Mouse (Mus musculus) Muller cell, postnatal 12 days (primary cell): ENCODE results near the gene Cntn2.

ENCODE experiments used
- DNase-seq: peaks from one replicate; pipeline ENCODE4 v3.0.0-alpha.2; 2015; ENCODE audit errors: inconsistent ontology term

Cntn2 gene

DNA sequence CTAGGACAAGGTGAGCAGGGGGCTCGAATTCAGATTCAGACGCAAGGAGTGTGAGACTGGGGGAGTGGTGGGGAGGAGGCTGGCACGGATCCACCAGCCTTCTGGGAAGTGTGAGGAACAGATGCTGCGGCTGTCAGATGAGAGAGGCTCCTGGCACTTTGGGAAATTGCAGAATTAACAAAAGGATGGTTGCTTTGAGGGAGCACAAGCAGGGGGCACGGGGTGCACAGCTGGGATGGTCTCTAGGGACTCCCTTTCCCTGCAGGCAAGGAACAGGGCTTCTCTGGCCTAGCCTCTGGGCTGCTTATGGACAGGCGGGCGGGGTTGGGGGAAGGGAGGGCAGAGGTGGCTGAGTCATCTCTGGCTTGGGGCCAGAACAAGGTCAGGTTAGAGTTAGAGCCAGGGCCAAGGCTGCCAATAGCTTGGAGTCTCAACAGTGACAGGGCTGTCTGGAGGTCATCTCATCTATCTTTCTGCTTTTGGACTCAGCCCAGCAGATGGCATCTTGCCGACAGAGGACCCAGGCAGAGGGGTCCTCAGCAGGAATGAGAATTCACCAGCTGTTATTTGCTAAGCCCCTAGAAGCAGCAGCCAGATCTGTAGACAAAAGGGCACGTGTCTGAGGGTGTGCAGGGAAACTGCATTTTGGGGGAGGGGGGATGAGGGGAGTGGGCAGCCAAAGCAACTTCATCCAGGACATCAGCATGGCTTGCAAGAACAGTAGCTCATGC lies 15.0 kb upstream of the Cntn2 start:
- DNase-seq: peak; percentile 79

DNA sequence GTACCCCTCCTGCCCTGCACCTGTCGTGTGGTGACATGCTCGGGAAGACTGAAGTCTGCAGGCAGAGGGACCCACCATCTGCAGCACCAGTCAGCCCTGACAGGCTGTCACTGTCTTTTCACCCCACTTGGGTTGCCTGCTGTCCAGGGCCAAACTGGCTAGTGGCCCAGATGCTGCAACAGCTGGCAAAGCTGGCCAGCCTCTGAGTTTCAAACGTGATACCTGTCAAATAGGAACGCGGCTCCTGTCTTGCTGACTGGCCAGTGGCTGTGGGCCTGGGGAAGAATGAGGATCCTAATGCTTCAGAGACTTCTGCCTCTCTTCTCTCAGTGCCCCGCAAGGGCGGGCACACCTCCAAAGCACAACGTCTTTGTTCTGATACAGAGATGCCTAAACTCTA lies 733 bp upstream of the Cntn2 start:
- DNase-seq: no peak

DNA sequence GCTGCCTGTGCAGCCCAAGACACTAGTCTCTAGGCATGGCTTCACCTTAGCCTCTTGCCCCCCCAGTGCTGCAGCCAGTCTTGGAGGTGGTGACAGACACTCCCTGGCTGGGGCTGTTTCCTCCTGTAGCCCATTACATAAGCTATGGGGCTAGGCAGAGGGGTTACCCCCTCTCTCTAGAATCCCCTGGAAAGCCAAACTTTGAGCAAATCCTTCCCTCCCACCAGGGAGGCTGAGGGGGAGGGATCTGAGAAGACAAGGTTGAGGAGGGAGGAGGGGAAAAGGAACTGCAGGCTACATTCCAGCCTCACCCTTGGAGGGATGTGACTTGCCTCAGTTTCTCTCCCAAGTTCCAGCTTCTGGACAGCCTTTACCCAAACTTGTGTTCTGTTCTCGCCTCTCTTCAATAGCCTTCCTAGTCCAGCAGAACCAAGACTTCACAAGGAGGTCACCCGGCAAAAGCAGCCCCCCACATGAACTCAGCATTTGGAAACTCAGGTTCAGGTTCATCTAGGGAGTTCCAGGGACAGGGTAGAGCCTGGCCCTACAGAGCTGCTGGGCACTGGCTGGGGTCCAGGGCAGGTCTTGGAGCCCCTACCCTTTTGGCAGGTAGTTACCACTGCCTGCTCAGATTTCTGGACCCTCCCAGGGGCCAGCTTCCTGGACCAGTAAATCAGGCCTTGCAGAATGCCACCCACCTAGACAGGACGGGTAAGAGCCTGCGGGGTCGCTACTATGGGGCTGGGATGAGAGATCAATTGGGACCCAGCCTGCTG lies 1.0 kb downstream of the Cntn2 start:
- no peak for DNase-seq

DNA sequence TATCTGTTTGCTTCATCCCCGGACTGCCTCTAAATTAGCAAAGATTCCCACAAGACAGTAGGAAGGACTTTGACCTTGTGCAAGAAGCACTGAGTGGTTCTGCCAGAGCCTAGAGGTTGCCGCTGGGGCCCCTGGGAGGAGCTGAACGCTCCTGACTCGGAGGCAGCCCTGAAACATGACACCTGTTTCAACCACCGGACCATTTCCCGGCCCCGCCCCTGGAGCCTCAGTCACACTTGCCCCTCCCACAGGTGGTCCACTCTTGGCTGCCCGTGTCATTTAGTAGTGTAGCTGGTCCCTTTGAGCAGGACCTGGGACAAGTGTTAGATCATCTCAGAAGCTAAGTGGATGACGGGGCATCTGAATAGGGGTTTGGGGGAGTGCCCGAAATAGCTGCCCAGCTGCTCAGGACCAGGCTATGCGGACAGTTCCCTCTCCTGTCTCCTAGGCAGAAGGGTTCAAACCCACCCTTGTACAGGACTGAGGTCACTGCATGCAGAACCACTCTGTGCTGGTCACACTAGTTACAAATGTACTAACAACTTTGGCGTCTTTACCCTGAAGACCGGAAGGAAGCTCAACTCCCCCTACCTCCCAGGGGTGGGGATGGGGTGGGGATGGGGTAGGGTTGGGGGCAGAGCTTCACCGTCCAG lies 1.8 kb downstream of the Cntn2 start:
- DNase-seq: no peak

DNA sequence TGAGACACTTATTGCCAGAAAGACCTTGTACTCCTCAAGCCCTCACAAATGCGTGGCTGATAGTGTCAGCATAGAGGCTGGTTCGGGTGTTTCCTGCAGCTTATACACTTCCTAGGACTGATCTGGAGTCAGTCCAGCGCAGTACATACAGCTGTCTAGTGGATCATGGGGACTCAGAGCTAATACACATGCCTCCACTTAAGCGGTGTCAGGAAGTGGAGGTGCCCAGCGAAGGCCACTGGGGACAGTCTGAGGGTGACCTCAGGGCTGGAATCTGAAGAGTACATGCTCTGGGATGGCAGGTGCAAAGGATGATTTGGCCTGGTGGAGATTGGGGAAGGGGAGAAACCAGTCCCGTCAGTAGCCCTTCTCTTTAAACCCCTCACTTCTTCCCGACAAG lies 2.4 kb downstream of the Cntn2 start:
- no peak for DNase-seq

DNA sequence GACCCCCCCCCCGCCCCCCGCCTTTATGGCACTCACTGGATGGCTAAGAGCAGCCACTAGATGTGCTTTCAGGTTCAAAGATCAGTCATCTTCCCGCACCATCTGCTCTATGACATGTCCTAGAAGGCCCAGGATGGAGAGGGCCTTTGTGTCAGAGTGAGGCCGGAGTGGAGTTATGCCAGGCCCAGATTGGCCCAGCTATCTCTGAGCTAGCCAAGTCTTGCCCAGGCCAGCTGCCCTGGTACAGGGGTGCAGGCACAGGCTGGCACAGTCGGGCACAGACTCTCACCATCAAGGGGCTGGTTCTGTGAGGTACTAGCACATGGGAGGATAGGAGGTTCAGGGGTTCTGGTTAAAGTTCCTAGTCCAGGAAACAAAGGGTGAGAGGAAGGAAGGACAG lies 5.3 kb downstream of the Cntn2 start:
- DNase-seq: no peak

DNA sequence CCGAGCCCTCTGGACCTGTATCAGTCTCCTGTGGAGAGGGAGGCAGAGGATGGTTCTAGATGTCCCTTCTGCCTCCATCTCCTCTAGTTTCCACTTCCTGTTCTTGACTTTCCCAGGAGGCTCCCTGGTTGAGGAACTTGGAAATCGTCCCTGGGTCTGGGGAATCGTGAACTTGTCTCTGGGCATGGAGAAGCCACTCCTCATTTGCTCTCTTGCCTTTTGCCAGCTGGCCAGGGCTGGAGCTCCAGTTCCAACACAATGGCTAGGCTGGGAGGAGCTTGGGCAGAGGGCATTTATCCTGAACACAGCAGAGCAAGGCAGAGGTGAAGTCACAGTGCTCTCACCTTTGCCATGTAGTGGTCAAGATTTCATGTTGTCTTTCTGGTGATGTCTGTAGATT lies 6.6 kb downstream of the Cntn2 start:
- DNase-seq: no peak

DNA sequence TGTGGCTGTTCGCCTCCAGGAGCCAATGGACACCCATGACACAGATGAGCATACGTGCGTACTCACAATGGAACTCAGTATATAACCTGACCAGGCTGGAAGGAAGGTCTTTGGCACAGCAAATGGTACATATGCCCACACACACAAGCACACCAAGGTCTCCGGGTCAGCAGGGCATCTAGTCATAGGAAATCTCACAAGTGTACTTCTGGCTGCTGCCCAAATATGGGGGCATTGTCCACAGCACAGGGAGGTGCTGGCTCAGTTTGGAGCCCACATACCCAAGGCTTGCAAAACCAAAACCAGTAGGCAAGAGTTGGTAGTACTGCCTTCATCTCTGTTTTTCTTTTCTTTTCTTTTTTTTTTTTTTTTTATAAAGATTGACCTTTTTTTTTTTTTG lies 7.5 kb downstream of the Cntn2 start:
- no peak for DNase-seq

DNA sequence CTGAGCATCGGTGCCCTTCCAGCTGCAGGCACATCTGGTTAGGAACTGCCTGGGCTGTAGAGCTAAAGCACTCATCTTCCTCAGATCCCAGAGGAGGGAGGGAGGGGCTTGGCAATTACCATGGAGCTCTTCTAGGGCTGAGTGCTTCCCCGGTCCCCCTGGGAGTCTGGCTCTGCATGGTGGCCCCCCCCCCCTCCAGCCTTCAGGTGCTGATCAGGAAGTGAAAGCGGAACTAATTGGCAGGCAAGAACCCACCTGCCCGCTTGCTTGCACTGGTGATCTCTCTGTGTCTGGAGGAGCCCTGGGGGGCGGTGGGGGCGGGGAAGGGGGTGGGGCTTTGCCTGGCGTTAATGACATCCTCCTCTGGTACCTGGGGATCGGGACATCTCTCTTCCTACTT lies 9.2 kb downstream of the Cntn2 start:
- DNase-seq: no peak

DNA sequence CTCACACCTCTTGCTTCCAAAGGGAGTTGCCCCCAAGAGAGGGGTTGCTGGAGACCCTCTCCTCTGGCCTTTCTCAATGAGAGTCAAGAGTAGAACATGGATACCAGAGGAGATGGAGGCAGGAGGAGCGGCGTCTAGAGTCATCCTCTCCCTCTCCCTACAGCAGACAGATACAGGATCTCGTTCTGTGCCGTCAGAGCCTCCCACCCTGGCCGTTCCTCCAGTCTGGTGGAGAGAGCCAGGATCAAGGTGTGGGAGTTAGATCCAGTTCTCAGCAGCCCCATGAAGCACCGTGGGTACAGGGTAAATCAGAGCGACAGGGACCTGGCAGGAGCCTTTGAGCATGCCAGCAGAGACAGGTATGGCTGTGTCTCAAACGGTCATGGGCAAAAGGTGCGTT lies 10.5 kb downstream of the Cntn2 start:
- no peak for DNase-seq

DNA sequence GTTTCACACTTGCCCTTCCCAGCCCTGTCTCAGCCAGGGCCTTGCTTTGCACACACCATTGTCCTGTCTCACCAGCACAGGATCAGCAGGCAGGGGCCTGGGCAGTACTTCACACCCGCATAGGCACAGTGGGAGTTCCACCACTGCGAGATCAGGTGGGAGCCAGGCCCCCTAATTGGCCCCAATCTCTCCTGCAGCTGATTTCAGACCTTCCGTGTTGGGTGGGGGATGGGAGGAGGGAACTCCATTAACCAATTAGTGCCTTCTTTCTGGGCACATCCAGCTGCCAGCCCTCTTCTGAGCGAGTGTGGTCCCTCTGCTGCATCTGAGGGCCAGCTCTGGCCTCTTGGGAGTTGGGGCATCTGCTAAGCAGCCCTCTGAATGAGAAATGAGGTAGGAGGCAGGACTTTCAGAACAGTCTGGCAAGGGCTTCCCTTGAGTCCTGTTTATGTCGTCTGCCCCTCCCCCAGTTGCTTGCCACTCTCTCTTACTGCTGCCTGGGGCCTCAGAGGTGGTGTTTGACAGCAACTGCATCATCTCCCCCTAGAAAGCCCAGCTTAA lies 12.3 kb downstream of the Cntn2 start:
- DNase-seq: no peak

DNA sequence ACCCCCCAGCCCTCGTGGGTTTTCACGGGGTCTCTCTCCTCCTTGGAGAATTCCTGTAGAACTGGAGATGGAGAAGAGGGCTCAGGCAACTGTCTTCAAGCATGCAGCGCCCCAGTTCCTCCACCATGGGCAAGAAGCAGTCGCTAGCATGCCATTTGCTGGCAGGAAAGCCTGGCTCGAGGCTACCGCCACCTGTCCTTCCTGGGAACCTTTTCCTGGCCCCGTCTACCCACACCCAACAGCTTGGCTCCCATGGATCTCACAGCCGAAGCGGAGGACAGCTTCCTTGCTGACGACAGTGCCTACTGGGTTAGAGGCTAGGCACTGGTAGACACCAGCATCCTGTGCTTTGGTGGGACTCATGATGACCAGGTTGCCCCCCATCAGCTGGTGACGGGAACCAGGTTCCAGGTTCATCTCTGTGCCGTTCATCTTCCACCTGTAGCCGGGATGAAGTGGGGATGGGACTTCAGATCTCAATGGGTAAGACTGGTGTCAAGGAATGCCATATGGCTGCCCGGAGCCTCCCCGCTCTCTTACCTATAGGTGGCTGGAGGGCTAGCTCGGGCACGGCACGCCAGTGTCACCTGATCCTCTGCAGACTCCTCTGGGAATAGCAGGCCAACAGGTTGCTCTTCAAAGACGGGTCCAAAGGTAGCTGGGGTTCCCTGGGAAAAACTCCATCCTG lies 14.3 kb downstream of the Cntn2 start:
- no peak for DNase-seq

DNA sequence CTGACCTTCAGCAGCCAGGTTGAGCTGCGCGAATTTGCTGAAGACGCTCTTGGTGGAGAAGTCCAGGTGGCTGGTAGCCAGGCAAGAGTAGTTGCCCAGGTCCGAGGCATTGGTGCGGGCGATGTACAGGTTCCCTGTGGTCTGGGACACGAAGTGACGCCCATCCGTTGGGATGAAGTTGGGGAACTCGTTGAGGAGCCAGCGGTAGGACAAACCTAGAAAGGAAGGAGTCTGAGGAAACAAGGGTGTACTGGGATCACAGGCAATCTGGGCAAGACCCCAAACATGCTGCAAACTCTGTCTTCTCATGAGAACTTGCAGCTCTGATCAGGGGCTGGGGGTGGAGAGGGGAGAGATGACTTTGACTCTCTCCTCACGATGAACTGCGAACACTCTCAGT lies 15.0 kb downstream of the Cntn2 start:
- DNase-seq: no peak

DNA sequence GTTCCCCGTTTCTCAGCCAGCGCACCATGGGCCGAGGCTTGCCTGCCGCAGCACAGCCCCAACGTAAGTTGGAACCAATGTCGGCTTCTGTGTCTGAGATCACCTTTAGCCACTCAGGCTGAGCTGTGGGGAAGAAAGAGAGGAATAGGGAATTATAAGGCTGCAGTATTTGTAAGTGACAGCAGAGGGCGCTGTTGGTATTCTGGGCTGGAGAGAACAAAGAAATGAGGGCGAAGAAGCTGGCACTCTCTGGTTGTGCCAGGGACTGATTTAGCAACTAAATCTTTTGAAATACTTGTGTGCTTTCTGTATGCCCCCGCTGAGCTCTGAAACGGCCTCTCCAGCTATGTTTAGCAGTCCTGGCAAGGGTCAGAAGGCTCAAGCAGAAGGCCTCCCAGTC lies 17.2 kb downstream of the Cntn2 start:
- peak; percentile 54 for DNase-seq

DNA sequence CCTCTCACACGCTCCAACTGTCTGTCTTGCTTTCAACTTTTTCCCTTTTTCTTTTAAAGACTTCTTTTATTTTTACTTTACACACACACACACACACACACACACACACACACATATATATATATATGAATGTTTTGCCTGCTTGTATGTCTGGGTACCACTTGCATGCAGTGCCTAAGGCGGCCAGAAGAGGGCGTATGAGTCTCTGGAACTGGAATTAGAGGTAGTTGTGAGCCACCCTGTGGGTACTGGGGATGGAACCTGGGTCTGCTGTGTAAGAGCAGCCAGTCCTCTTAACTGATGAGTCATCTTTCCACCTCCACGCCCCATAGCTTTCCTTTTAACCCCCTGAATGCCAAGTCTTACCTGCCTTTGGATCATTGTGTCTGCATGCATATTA lies 19.1 kb downstream of the Cntn2 start:
- no peak for DNase-seq

DNA sequence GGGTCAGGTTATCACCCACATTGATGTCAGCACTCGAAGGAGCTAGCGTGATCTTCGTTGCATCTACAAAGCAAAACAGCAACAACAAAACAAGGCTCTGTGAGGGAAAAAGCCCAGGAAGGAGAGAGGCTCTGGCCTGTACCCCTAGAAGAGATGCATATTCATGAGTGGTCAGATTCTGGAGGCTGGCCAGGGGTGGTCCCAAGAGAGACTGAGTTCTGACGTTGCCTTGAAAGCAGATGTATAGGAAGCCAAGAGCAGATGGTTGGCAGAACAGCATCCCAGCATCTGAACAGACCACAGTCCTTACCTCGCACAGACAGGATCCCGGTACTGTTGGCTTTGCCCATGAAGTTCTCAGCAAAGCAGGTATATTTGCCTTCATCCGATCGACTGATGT lies 20.0 kb downstream of the Cntn2 start:
- DNase-seq: no peak

DNA sequence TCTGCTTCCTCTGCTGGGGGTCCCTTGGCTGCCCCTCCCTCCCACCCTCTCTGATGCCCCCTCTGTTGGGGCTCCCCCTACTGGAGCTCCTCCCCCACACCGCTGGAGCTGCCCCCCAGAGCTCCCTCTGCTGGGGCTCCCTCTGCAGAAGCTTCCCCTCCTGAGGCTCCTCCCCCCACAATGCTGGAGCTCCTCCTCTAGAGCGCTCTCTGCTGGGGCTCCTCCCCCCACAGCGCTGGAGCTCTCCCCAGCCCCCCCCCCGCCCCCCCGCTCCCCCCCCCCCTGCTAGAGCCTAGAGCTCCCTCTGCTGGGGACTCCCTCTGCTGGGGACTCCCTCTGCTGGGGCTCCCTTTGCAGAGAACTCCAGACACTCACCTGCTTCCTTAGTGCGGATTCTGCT lies 22.3 kb downstream of the Cntn2 start:
- DNase-seq: peak; percentile 74

DNA sequence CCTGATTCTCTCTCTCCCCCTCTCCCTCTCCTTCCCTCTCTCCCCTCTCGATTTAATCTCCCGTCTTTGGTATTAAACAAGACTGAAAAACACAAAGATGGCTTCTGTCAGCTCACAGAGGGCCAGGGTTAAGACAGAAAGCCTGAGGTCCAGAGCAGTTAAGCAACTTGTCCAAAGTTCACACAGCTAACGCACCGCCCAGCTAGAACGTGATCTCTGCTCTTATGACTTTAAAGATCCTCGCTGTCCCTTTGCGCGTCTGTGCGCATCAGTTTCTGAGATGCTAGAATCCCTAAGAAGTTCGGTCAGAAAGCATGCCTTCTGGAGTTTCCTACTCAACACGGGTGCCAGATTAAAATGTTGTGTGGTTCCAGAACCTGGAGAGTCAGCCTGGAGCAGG lies 23.3 kb downstream of the Cntn2 start:
- no peak for DNase-seq

DNA sequence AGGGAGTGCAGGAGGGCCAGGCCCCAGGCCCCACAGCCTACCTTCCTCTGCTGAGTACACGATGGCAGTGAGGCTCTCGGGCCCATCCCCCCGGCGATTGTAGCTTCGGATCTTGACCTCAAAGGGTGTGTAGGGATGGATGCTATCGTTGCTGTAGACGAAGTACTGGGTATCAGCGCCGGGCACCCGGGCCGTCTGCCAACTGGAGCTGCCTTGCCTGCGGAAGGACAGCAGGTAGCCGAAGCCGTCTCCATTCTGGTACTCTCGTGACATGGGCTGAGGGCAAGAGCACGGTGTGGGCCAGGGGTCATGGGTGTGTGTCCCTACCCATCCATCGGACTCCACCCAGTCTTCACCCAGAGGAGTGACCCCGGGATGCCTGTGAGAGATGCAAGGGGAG lies 24.4 kb downstream of the Cntn2 start:
- DNase-seq: no peak

DNA sequence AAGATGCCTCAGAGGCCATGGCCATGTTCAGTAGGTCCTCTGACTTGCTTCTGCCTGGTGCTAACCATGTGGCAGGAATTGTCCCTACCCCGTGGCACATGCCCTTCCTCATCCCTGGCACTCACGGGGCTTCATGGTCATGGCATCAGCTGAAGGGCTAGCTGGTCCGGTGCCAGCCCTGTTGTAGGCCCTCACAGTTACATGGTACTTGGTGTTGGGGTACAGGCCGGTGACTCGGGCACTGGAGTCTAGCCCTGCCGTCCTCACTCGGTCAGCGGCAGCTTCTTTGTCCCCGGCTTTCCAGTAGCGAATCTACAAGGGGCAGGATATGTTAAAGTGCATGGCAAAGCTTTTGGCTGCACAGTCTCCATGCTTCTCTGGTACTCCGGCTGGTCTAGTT lies 26.3 kb downstream of the Cntn2 start:
- no peak for DNase-seq

DNA sequence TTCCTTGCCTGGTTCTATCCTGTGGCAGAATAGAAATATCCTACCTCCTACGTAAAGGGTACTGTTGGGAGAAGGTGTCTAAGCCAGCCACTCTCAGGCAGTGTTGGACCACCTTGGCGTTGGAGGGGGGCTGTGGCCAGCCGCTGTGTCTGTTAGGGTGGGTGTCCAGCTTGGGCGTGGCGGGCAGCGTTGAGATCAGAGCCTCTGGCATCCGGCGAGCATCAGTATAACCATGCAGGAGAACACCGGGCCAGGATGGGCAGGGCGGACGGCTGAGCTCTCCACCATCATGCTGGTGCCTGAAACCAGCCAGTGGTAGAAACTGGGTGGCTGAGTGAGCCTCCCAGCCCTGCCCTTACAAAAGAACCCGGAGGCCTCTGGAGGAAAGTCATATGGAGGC lies 27.7 kb downstream of the Cntn2 start:
- no peak for DNase-seq

DNA sequence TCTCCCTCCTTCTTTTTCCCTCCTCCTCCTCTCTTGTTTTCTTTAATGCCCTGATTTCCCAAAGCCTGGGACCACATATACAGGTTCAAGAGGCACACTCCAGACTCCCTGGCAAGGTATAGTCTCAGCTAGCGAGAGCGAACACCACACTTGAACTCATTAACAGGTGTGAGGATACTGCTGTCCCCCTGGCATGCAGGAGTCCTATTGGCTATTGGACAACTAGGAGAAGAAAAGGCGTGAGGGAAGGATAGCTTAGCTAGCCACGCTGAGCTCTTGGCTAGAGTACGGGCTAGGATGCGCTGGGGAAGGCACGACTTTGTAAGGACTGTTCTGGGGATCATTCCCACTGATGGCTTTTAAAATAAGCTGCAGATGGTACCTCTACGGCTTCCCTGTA lies 30.9 kb downstream of the Cntn2 start:
- no peak for DNase-seq
